In the genomic region with DNA sequence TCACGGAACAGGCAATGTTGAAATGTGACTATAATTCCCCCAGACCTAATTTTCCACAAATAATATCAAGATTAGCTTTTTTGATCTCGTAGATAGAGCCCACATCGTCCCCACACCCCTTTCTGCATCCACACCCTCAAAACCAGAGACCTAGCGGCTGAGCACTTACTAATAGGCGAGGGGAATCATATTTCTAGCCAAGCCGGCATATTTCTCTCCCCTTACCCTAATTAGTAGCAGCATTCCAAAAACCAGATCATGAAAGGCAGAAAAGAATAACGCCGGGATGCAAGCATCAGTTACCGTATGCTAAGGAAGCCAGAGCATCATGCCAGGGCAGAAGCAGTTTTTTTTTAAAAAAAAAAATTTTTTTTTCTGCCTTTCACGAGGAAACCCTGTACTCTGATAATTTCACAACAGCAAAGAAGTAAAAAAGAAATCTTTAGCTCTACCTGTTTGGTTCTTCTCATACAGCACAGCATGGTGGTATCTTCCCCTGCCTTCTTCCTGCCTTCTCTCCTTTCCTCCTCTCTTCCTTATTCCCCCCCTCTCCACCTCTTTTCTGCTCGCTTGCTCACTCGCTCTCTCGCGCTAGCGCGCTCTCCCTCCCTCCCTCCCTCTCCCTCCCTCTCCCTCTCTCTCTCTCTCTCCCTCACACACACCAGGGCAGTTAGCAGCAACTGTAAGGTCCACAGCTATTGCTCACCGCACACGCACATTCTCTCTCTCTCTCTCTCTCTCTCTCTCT, we compare ENCODE assay signal across 7 mouse cellular contexts. TPM values are rescaled to one million over a fixed set of nuclear protein-coding genes. Genes with fewer than 3 reads are reported as not detected.
A peak's percentile ranks its signal among the peaks of the same experiment; 100 is the strongest.
DNase-seq lines count a peak whose midpoint lies in the region; ATAC-seq and TF ChIP-seq lines count a peak whose summit lies in the region.

Gene Gap43, minus strand, starts transcription at position 631 of the 748 bp plus-strand sequence.

- H3K27ac ChIP-seq in lung, embryonic 14.5 days (ENCODE audit: low read depth), result no peak within 1 kb of the TSS
- H3K27ac ChIP-seq in embryonic facial prominence, embryonic 15.5 days (replicated peaks), result peak within 1 kb of the TSS; percentile 44; the same call in 1 of the 2 replicates
- H3K27ac ChIP-seq in midbrain, embryonic 16.5 days (ENCODE audit: low read length), result peak within 1 kb of the TSS; percentile 85

- peak; percentile 28 for DNase-seq in lung, embryonic 14.5 days
- DNase-seq in lung, postnatal 36 days, result no peak
- DNase-seq in layer of hippocampus, postnatal 14 days (ENCODE audit: low spot score in 2 of 2), result no peak
- DNase-seq in testis, postnatal 14 days (ENCODE audit: low spot score), result no peak
- no peak for DNase-seq in frontal cortex, postnatal 14 days (ENCODE audit: low spot score in 2 of 2)

- H3K27me3 ChIP-seq in lung, embryonic 14.5 days (ENCODE audit: insufficient read depth, low read length), result peaks cover 12% of the 10 kb centered on the region; the same call in 1 of the 2 replicates
- no peaks in the 10 kb centered on the region for H3K27me3 ChIP-seq in embryonic facial prominence, embryonic 15.5 days
- no peaks in the 10 kb centered on the region for H3K27me3 ChIP-seq in midbrain, embryonic 16.5 days (ENCODE audit: control insufficient read depth, insufficient read depth, low read depth, low read length)

- 0 out of 2 replicates have a peak, but pooled peaks cover 3% of the 10 kb centered on the region for H3K4me1 ChIP-seq in lung, embryonic 14.5 days (ENCODE audit: insufficient read depth)
- H3K4me1 ChIP-seq in embryonic facial prominence, embryonic 15.5 days, result peaks cover 38% of the 10 kb centered on the region
- H3K4me1 ChIP-seq in midbrain, embryonic 16.5 days (ENCODE audit: control insufficient read depth, insufficient read depth, low read length), result peaks cover 24% of the 10 kb centered on the region

- ATAC-seq in lung, embryonic 14.5 days (ENCODE audit: insufficient read depth), result peak; percentile 72; the same call in 1 of the 2 replicates
- ATAC-seq in embryonic facial prominence, embryonic 15.5 days (ENCODE audit: insufficient number of reproducible peaks, low FRiP score, low TSS enrichment, low read depth), result peak; percentile 77
- peak; percentile 87 for ATAC-seq in midbrain, embryonic 16.5 days

- H3K36me3 ChIP-seq in lung, embryonic 14.5 days (ENCODE audit: insufficient read depth), result no peaks in the 10 kb centered on the region
- no peaks in the 10 kb centered on the region for H3K36me3 ChIP-seq in embryonic facial prominence, embryonic 15.5 days
- no peaks in the 10 kb centered on the region for H3K36me3 ChIP-seq in midbrain, embryonic 16.5 days (ENCODE audit: control insufficient read depth, insufficient read depth, low read length)

- H3K9me3 ChIP-seq in lung, embryonic 14.5 days (ENCODE audit: low read depth, low read length), result no peaks in the 10 kb centered on the region
- no peaks in the 10 kb centered on the region for H3K9me3 ChIP-seq in embryonic facial prominence, embryonic 15.5 days (replicated peaks)
- H3K9me3 ChIP-seq in midbrain, embryonic 16.5 days (replicated peaks; ENCODE audit: control insufficient read depth, low read length, poor library complexity, severe bottlenecking), result no peaks in the 10 kb centered on the region

- peak within 1 kb of the TSS; percentile 28 for H3K4me3 ChIP-seq in lung, embryonic 14.5 days (ENCODE audit: low read depth, low read length)
- peak within 1 kb of the TSS; percentile 45 for H3K4me3 ChIP-seq in embryonic facial prominence, embryonic 15.5 days (replicated peaks)
- peak within 1 kb of the TSS; percentile 47 for H3K4me3 ChIP-seq in midbrain, embryonic 16.5 days (ENCODE audit: low read depth, low read length)

- H3K4me2 ChIP-seq in lung, embryonic 14.5 days, result peak within 1 kb of the TSS; percentile 61
- peak within 1 kb of the TSS; percentile 58 for H3K4me2 ChIP-seq in embryonic facial prominence, embryonic 15.5 days (replicated peaks)
- H3K4me2 ChIP-seq in midbrain, embryonic 16.5 days (ENCODE audit: low read length), result peak within 1 kb of the TSS; percentile 59

- no peak for TF ChIP-seq CTCF in lung, embryonic 14.5 days (IDR thresholded peaks at IDR 0.05; ENCODE audit: low read depth)

- H3K9ac ChIP-seq in lung, embryonic 14.5 days, result peak within 1 kb of the TSS; percentile 26; the same call in 1 of the 2 replicates
- peak within 1 kb of the TSS; percentile 7; the same call in 1 of the 2 replicates for H3K9ac ChIP-seq in embryonic facial prominence, embryonic 15.5 days
- peak within 1 kb of the TSS; percentile 67 for H3K9ac ChIP-seq in midbrain, embryonic 16.5 days (ENCODE audit: low read depth, low read length)

- WGBS in lung, embryonic 14.5 days, result under 1% methylated on average over 18 of the region's 18 CpGs
- WGBS in embryonic facial prominence, embryonic 15.5 days, result under 1% methylated on average over 18 of the region's 18 CpGs
- under 1% methylated on average over 18 of the region's 18 CpGs for WGBS in midbrain, embryonic 16.5 days

RNA-seq across cellular contexts. Expression of gene Gap43, which starts in this region (rescaled TPM):
- 14.8 and 14.9 TPM in 2 replicates for polyA plus RNA-seq in lung, embryonic 14.5 days (2014; fragmentation: Nextera tagmentation; extraction: Ambion mirVana)
- 111 and 116 TPM in 2 replicates for polyA plus RNA-seq in embryonic facial prominence, embryonic 15.5 days (2015; fragmentation: Nextera tagmentation; extraction: Ambion mirVana)
- total RNA-seq in layer of hippocampus, postnatal 14 days (2021), result 100 to 1,000 TPM; 432 to 438 TPM
- polyA plus RNA-seq in midbrain, embryonic 16.5 days (2015; fragmentation: Nextera tagmentation; extraction: Ambion mirVana), result 1,781 and 1,991 TPM in 2 replicates

Comparison
In these comparisons a context has a peak if more than half of its experiments do, and no peak if none do; other contexts are left out.
1. RNA of gene Gap43 (polyA plus RNA-seq): 1,781 to 1,991 TPM in midbrain, embryonic 16.5 days; 111 to 116 TPM in embryonic facial prominence, embryonic 15.5 days and 14.8 to 14.9 TPM in lung, embryonic 14.5 days; every median in the first group is over 10 times any median in the second.
2. H3K9ac ChIP-seq: peak in every context shown above with its lines; median percentile 67 in midbrain, embryonic 16.5 days; 26 in lung, embryonic 14.5 days; 7 in embryonic facial prominence, embryonic 15.5 days.
3. Peak in every context shown above with its lines, with median percentiles within 50 percentile points of each other: ATAC-seq, H3K4me2 ChIP-seq and H3K4me3 ChIP-seq.